Mouse (Mus musculus) hindbrain, embryonic 13.5 days (tissue): ENCODE data around the gene Ak2. TPM values are rescaled to one million over a fixed set of nuclear protein-coding genes. Genes with fewer than 3 reads are reported as not detected.

Experiments
- ATAC-seq: fragments of 200-750 bp; cut with Nextera tagmentation; 2 replicates; pipeline ENCODE4 v1.8.0; 2017; ENCODE audit warnings: moderate TSS enrichment; ENCODE audit not compliant: low FRiP score
- H3K27ac ChIP-seq: fragments of 300-500 bp; sonication (generic); 2 replicates; pipeline ENCODE4 v1.5.1; 2015; ENCODE audit warnings: inconsistent platforms, mild to moderate bottlenecking, moderate library complexity
- H3K27me3 ChIP-seq: fragments of 300-500 bp; sonication (generic); 2 replicates; pipeline ENCODE4 v1.6.1; 2015; ENCODE audit warnings: mild to moderate bottlenecking, inconsistent platforms
- H3K36me3 ChIP-seq: fragments of 300-500 bp; sonication (generic); 2 replicates; pipeline ENCODE4 v1.6.1; 2015; ENCODE audit warnings: mild to moderate bottlenecking, inconsistent platforms
- H3K4me1 ChIP-seq: fragments of 300-500 bp; sonication (generic); replicated peaks from 2 replicates; pipeline ENCODE4 v1.6.1; 2015; ENCODE audit warnings: inconsistent platforms
- H3K4me2 ChIP-seq: fragments of 300-500 bp; sonication (generic); 2 replicates; pipeline ENCODE4 v1.6.1; 2015; ENCODE audit warnings: inconsistent platforms, mild to moderate bottlenecking, moderate library complexity
- H3K4me3 ChIP-seq: fragments of 300-500 bp; sonication (generic); 2 replicates; pipeline ENCODE4 v1.5.1; 2015; ENCODE audit warnings: mild to moderate bottlenecking, inconsistent platforms
- H3K9ac ChIP-seq: fragments of 300-500 bp; sonication (generic); 2 replicates; pipeline ENCODE4 v1.6.1; 2015; ENCODE audit warnings: mild to moderate bottlenecking, inconsistent platforms
- H3K9me3 ChIP-seq: fragments of 300-500 bp; sonication (generic); 2 replicates; pipeline ENCODE4 v1.6.1; 2016; ENCODE audit warnings: inconsistent platforms
- WGBS: fragments of 180-500 bp; shearing (Covaris S2); methylation state at CpG from one replicate; pipeline ENCODE4 v1.1.7; 2015; 5-methylcytosine and 5-hydroxymethylcytosine counted together
- polyA plus RNA-seq: library from polyadenylated mRNA; unstranded; fragments of >200 nt; fragmentation: Nextera tagmentation; extraction: Ambion mirVana; gene quantifications from 2 replicates; pipeline ENCODE4 v1.2.1, GENCODE M21; 2015

Gene Ak2
- polyA plus RNA-seq, 1 experiment from 2014 or later: 90.4 TPM

GRCm38 (mm10) chr4:128961301-128962028, 30.3 kb upstream of the Ak2 start:
- Histone ChIP-seq H3K27ac (no peak overlapping the region), H3K4me1 (peaks cover 54% of the 10 kb centered on the region), H3K4me3 (peak overlapping the region; percentile 74), H3K36me3 (no peaks in the 10 kb centered on the region), H3K27me3 (peaks cover 26% of the 10 kb centered on the region), H3K9ac (peak overlapping the region; percentile 89), H3K9me3 (no peaks in the 10 kb centered on the region), H3K4me2 (peak overlapping the region; percentile 93)
- no peak for ATAC-seq
- WGBS: 5% methylated on average over 16 of the region's 16 CpGs

DNA sequence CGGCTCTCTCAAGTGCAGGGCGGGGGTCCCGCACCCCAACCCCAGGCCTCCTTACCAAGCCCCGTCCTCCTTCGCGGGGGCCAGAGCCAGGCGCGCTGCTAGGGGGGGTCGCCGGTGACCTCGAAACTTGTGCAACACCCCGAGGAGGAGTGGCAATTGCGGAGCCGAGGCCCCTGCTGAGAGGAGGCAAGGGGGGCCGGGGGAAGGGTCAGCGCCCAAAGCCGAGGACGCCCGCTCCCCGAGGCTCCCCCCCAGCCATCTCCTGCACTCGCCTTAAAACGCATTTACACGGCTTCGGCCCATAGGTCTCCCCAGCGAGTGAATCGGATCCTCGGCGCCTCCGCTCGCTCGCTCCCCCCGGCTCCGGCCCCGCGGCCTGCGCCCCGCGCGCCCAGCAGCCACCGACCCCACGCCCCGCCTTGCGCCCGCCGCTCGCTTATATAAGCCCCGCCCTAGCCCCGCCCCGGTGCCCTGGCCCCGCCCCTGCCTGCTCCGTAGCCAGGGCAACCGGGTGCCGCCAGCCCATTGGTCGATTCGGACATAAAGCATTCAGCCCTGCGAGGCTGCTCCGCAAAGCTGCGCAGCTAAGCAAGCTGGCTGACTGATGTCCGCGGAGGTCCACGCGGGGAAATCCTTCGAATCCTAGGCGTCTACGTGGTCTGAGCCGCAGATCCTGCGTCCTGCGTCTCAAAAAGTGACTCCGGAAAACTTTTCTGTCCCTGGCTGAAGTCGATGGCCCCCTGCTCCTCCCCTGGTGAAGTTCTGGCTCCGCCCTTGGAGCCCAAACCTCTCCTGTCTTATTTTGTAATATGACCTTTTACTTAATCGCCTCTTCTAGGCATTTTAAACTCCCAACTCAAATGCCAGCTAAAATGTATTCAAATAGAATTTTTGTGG, 29.5 kb upstream of the Ak2 start, which contains the start of gene Azin2:
TSS of gene Azin2 (minus strand) at position 414 of the 897 bp plus-strand sequence.
- peaks cover 58% of the 10 kb centered on the region for H3K4me1 ChIP-seq
- WGBS: under 1% methylated on average over 72 of the region's 72 CpGs
- peak within 1 kb of the TSS; percentile 93 for H3K4me2 ChIP-seq
- H3K36me3 ChIP-seq: no peaks in the 10 kb centered on the region
- peak within 1 kb of the TSS; percentile 89 for H3K9ac ChIP-seq
- H3K27me3 ChIP-seq: peaks cover 26% of the 10 kb centered on the region
- ATAC-seq: peak; percentile 94
- peak within 1 kb of the TSS; percentile 74 for H3K4me3 ChIP-seq
- H3K27ac ChIP-seq: peak within 1 kb of the TSS; percentile 66
- no peaks in the 10 kb centered on the region for H3K9me3 ChIP-seq

GRCm38 (mm10) chr4:128962926-128963290, 28.9 kb upstream of the Ak2 start:
- ATAC-seq: no peak; the same call in 1 of the 2 replicates
- no peaks in the 10 kb centered on the region for H3K9me3 ChIP-seq
- peak overlapping the region; percentile 89 for H3K9ac ChIP-seq
- H3K4me2 ChIP-seq: peak overlapping the region; percentile 93
- H3K27me3 ChIP-seq: peaks cover 26% of the 10 kb centered on the region
- peak overlapping the region; percentile 74 for H3K4me3 ChIP-seq
- peak overlapping the region; percentile 66 for H3K27ac ChIP-seq
- H3K36me3 ChIP-seq: no peaks in the 10 kb centered on the region
- 3% methylated on average over 9 of the region's 9 CpGs for WGBS
- peaks cover 59% of the 10 kb centered on the region for H3K4me1 ChIP-seq

DNA sequence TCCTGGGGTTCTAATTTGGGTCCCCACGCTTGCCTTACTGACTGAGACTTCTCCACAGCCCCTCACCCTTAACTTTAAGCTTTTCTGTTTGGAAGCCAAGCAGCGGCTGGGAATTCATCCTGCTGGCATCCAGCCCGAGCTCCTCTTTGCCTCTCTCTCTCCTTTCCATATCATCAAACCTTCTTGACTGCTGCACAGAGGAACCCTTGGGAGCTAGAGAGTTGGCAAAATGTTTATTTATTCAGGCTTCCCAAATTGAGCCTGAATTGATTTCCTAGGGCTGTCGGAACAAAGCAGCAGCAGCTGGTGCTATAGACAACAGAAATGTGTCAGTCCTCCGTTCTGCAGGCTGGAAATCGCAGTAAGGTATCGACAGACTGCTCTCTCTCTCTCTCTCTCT, 25.0 kb upstream of the Ak2 start:
- H3K9ac ChIP-seq: peak overlapping the region; percentile 19; the same call in 1 of the 2 replicates
- ATAC-seq: no peak

DNA sequence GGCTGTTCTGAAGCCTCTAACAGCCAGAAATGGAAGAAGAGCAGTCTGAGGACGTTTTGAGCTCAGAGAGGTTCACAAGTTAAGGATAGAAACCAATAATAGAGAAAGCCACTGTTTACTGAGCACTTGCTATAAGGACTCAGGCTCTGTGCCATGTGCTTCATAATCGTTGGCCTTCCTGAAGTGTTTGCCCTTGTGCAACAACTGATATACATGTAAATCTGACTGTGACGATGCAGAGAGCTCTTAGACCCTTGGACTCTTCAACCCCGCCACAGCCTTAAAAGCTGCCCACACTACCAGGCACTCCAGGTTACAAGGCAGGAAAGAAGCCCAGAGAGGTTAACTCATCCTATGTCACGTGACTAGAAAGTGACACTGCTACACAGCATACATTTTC, 22.7 kb upstream of the Ak2 start:
- H3K9me3 ChIP-seq: no peaks in the 10 kb centered on the region
- 80% methylated on average over 5 of the region's 5 CpGs for WGBS
- peaks cover 18% of the 10 kb centered on the region for H3K4me1 ChIP-seq
- no peak overlapping the region for H3K4me3 ChIP-seq
- H3K27me3 ChIP-seq: peaks cover 12% of the 10 kb centered on the region
- no peak overlapping the region; the same call in 1 of the 2 replicates for H3K27ac ChIP-seq
- H3K9ac ChIP-seq: no peak overlapping the region
- no peaks in the 10 kb centered on the region for H3K36me3 ChIP-seq
- no peak for ATAC-seq
- no peak overlapping the region for H3K4me2 ChIP-seq

More for the DNA sequence above, 25.0 kb upstream of the Ak2 start:
- H3K36me3 ChIP-seq: no peaks in the 10 kb centered on the region
- no peaks in the 10 kb centered on the region for H3K9me3 ChIP-seq
- peak overlapping the region; percentile 74 for H3K27ac ChIP-seq
- 18% methylated on average over 7 of the region's 7 CpGs for WGBS
- H3K4me3 ChIP-seq: no peak overlapping the region
- H3K4me1 ChIP-seq: peaks cover 27% of the 10 kb centered on the region
- peaks cover 16% of the 10 kb centered on the region for H3K27me3 ChIP-seq
- H3K4me2 ChIP-seq: peak overlapping the region; percentile 23; the same call in 1 of the 2 replicates

DNA sequence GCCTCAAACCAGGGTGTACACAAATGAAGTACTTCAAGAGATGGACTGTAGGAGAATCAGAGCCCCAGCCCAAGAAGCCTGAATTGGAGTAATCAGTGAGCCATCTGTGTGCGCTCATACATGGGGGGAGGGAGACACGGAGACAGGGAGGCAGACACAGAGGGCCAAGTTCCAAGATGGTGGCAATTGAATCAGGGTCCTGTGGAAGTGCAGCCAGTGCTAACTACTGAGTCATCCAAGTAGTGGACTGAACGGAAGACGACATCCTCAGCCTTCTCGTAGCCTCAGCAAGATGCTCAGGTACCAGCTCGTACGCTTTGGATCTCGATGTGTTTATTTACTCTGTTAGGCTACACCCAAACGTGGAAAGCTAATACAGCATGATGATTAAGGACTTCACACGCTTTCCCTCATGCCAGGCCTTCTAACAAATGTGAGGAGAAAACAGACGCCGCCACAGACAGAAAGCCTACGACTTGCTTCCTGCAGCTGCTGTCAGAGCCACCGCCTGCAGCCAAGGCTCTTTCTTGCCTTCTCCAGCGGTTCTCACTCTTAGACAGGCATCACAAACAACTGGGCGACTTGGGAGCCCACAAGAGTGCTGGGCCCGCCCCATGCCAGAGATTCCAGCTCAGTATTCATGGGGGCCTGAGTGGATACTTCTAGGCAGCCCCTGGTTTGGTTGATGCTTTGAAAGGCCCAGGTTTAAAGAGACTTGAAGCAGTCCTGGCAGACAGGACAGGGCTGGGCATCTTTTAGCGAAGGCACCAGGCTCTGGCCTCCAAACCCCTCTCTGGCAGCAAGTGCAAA, 21.9 kb upstream of the Ak2 start:
- H3K27ac ChIP-seq: no peak overlapping the region
- H3K27me3 ChIP-seq: peaks cover 6% of the 10 kb centered on the region; the same call in 1 of the 2 replicates
- no peak overlapping the region for H3K4me3 ChIP-seq
- 79% methylated on average over 18 of the region's 18 CpGs for WGBS
- H3K4me1 ChIP-seq: peaks cover 18% of the 10 kb centered on the region
- H3K9me3 ChIP-seq: no peaks in the 10 kb centered on the region
- ATAC-seq: no peak
- no peak overlapping the region for H3K4me2 ChIP-seq
- no peaks in the 10 kb centered on the region for H3K36me3 ChIP-seq
- no peak overlapping the region for H3K9ac ChIP-seq

DNA sequence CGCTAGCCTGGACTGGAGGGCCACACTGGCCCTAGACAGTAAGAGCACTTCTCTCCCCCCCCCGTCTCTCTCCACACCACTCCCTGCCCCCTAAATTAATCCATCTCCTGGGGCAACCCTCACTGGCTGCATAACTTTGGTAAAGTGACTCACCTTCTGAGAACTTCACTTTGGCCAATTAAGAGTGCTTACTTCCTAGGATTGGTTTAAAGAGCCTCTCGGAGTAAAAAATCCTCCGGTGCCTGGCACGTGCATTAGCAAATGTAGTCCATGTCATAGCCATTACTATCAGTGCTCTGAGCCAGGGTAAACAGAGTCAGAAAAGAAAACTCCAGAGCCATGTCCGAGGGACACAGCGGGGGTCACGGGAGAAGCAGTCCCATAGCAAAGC, 21.3 kb upstream of the Ak2 start:
- 79% methylated on average over 8 of the region's 8 CpGs for WGBS

DNA sequence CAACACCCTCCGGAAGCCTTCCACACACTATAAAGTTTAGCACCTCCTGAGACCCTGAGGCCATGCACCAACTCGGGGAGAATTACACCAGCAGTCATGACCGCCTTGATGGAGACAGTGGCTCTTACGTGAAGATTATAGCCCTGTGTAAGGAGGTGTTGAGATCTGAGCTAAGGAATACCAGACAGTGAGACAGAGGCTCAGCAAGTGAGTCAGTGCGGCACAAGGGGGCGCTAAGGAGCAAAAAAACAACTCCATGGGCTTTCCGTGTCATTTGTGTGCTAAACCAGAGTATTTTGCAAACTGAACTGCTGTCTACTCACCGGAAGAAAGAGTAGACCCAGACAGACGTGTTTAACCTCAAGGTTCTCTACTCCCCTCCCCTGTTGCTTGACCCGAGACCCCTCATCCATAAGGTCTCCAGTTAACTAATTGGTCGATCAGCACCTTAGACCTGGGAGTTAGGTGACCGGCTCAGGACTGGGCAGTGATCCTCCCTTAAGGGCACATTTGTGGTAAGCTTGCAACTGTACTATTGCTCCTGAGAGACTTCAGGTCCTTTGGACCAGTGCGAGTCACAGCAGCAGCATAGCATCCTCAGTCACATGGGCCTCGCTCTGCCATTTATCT, 20.6 kb upstream of the Ak2 start:
- no peak overlapping the region for H3K9ac ChIP-seq
- no peak overlapping the region for H3K4me2 ChIP-seq
- no peak for ATAC-seq

More for the DNA sequence above, 21.3 kb upstream of the Ak2 start:
- Histone ChIP-seq H3K36me3 (no peaks in the 10 kb centered on the region), H3K4me1 (peaks cover 18% of the 10 kb centered on the region), H3K9ac (no peak overlapping the region), H3K27me3 (0 out of 2 replicates have a peak, but pooled peaks cover 2% of the 10 kb centered on the region), H3K9me3 (no peaks in the 10 kb centered on the region), H3K4me2 (no peak overlapping the region), H3K27ac (no peak overlapping the region), H3K4me3 (no peak overlapping the region)
- ATAC-seq: no peak

GRCm38 (mm10) chr4:128974677-128975076, 17.1 kb upstream of the Ak2 start:
- ATAC-seq: no peak
- 89% methylated on average over 8 of the region's 8 CpGs for WGBS
- Histone ChIP-seq H3K27ac (no peak overlapping the region), H3K36me3 (no peaks in the 10 kb centered on the region), H3K4me3 (no peak overlapping the region), H3K4me2 (no peak overlapping the region), H3K4me1 (no peaks in the 10 kb centered on the region; the same call in 1 of the 2 replicates), H3K9ac (no peak overlapping the region), H3K27me3 (no peaks in the 10 kb centered on the region), H3K9me3 (no peaks in the 10 kb centered on the region)

More for the DNA sequence above, 20.6 kb upstream of the Ak2 start:
- WGBS: 44% methylated on average over 14 of the region's 14 CpGs
- Histone ChIP-seq H3K27ac (no peak overlapping the region), H3K27me3 (0 out of 2 replicates have a peak, but pooled peaks cover 2% of the 10 kb centered on the region), H3K9me3 (no peaks in the 10 kb centered on the region), H3K4me1 (peaks cover 18% of the 10 kb centered on the region), H3K36me3 (no peaks in the 10 kb centered on the region), H3K4me3 (no peak overlapping the region)

GRCm38 (mm10) chr4:128976577-128976976, 15.2 kb upstream of the Ak2 start:
- no peak for ATAC-seq
- no peaks in the 10 kb centered on the region for H3K4me1 ChIP-seq
- H3K4me2 ChIP-seq: no peak overlapping the region
- no peaks in the 10 kb centered on the region for H3K9me3 ChIP-seq
- 84% methylated on average over 4 of the region's 4 CpGs for WGBS
- no peaks in the 10 kb centered on the region for H3K27me3 ChIP-seq
- no peak overlapping the region for H3K4me3 ChIP-seq
- H3K9ac ChIP-seq: no peak overlapping the region
- H3K36me3 ChIP-seq: no peaks in the 10 kb centered on the region
- H3K27ac ChIP-seq: no peak overlapping the region

GRCm38 (mm10) chr4:128977217-128977616, 14.5 kb upstream of the Ak2 start:
- Histone ChIP-seq H3K36me3 (no peaks in the 10 kb centered on the region), H3K4me1 (no peaks in the 10 kb centered on the region), H3K4me3 (no peak overlapping the region), H3K9me3 (no peaks in the 10 kb centered on the region), H3K4me2 (no peak overlapping the region), H3K27ac (no peak overlapping the region), H3K9ac (no peak overlapping the region), H3K27me3 (no peaks in the 10 kb centered on the region)
- 83% methylated on average over 3 of the region's 3 CpGs for WGBS
- no peak for ATAC-seq
